Mouse (Mus musculus): Measurements from ENCODE around the gene Pabpc1l.

- no peak for TF ChIP-seq CTCF (conservative IDR thresholded peaks at IDR 0.05; ENCODE audit: low read length)
- no peak for TF ChIP-seq POU5F1 (IDR thresholded peaks at IDR 0.05; ENCODE audit: borderline replicate concordance, low read length)
These were observed 29.4 kb downstream of the Pabpc1l start for GRCm38 (mm10) chr2:164054671-164055070.

All from E14TG2a.4 (cell line).